Mouse (Mus musculus) embryonic facial prominence, embryonic 11.5 days (tissue): ENCODE data around the gene 1700001C19Rik. TPM values are rescaled to one million over a fixed set of nuclear protein-coding genes. Genes with fewer than 3 reads are reported as not detected.
"Not testable (repeated sequence)": the region's sequence is repeated elsewhere in the genome, so short reads cannot be mapped to it uniquely, and the experiment has no call there.

Experiments
- ATAC-seq: fragments of 200-750 bp; cut with Nextera tagmentation; replicated peaks from 2 replicates; pipeline ENCODE4 v1.8.0; 2017; ENCODE audit warnings: low read depth; ENCODE audit not compliant: insufficient number of reproducible peaks, low FRiP score, low TSS enrichment
- DNase-seq: peaks from one replicate; pipeline ENCODE4 v3.0.0-alpha.2; 2015; ENCODE audit warnings: low spot score
- H3K27ac ChIP-seq: fragments of 300-500 bp; sonication (generic); replicated peaks from 2 replicates; pipeline ENCODE4 v1.5.1; 2014; ENCODE audit warnings: mild to moderate bottlenecking, low read depth, low read length, control low read depth
- H3K27me3 ChIP-seq: fragments of 300-500 bp; sonication (generic); 2 replicates; pipeline ENCODE4 v1.6.1; 2014; ENCODE audit warnings: mild to moderate bottlenecking, low read length, moderate library complexity, mixed read lengths; ENCODE audit not compliant: control insufficient read depth, insufficient read depth
- H3K36me3 ChIP-seq: fragments of 300-500 bp; sonication (generic); replicated peaks from 2 replicates; pipeline ENCODE4 v1.6.1; 2014; ENCODE audit warnings: low read depth, mild to moderate bottlenecking, low read length, moderate library complexity, mixed read lengths; ENCODE audit not compliant: control insufficient read depth, insufficient read depth
- H3K4me1 ChIP-seq: fragments of 300-500 bp; sonication (generic); 2 replicates; pipeline ENCODE4 v1.6.1; 2014; ENCODE audit warnings: low read length, mixed read lengths; ENCODE audit not compliant: control insufficient read depth, insufficient read depth
- H3K4me2 ChIP-seq: fragments of 300-500 bp; sonication (generic); 2 replicates; pipeline ENCODE4 v1.6.1; 2014; ENCODE audit warnings: low read depth, mild to moderate bottlenecking, control low read depth, low read length, moderate library complexity
- H3K4me3 ChIP-seq: fragments of 300-500 bp; sonication (generic); 2 replicates; pipeline ENCODE4 v1.5.1; 2014; ENCODE audit warnings: low read depth, low read length, control low read depth
- H3K9ac ChIP-seq: fragments of 300-500 bp; sonication (generic); replicated peaks from 2 replicates; pipeline ENCODE4 v1.6.1; 2014; ENCODE audit warnings: mild to moderate bottlenecking, control low read depth, low read length
- H3K9me3 ChIP-seq: fragments of 300-500 bp; sonication (generic); replicated peaks from 2 replicates; pipeline ENCODE4 v1.6.1; 2016; ENCODE audit warnings: mild to moderate bottlenecking, low read length, inconsistent platforms, mixed read lengths; ENCODE audit not compliant: control insufficient read depth
- WGBS: fragments of 180-500 bp; shearing (Covaris S2); extraction: QIAGEN DNeasy Blood & Tissue Kit; methylation state at CpG from one replicate; pipeline ENCODE4 v1.1.7; 2014; 5-methylcytosine and 5-hydroxymethylcytosine counted together
- polyA plus RNA-seq: library from polyadenylated mRNA; unstranded; fragments of >200 nt; fragmentation: Nextera tagmentation; extraction: Ambion mirVana; gene quantifications from 2 replicates; pipeline ENCODE4 v1.2.1, GENCODE M21; 2014

Gene 1700001C19Rik
- polyA plus RNA-seq, 1 experiment from 2014 or later, result 0.25 TPM

GRCm38 (mm10) chr17:47420195-47420594, 17.0 kb downstream of the 1700001C19Rik start:
- no peaks in the 10 kb centered on the region for H3K36me3 ChIP-seq
- no peak overlapping the region for H3K4me3 ChIP-seq
- ATAC-seq (no peak), DNase-seq (no peak)
- 78% methylated on average over 2 of the region's 2 CpGs for WGBS
- H3K4me1 ChIP-seq, result no peaks in the 10 kb centered on the region
- H3K27ac ChIP-seq, result no peak overlapping the region
- no peaks in the 10 kb centered on the region for H3K27me3 ChIP-seq
- H3K9ac ChIP-seq, result no peak overlapping the region
- no peak overlapping the region for H3K4me2 ChIP-seq
- no peaks in the 10 kb centered on the region for H3K9me3 ChIP-seq

- not testable (repeated sequence) for H3K4me1 ChIP-seq, H3K27ac ChIP-seq, H3K27me3 ChIP-seq, H3K9me3 ChIP-seq, H3K36me3 ChIP-seq
- peak; percentile 63; the same call in 1 of the 2 replicates for ATAC-seq
- H3K9ac ChIP-seq, result peak overlapping the region; percentile 51
- peak overlapping the region; percentile 27 for H3K4me3 ChIP-seq
- peak; percentile 15 for DNase-seq
- 3% methylated on average over 71 of the region's 74 CpGs for WGBS
- peak overlapping the region; percentile 67 for H3K4me2 ChIP-seq
Measured at GRCm38 (mm10) chr17:47409897-47410861, 27.0 kb downstream of the 1700001C19Rik start.

- peak; percentile 82 for DNase-seq
Measured at GRCm38 (mm10) chr17:47408558-47408898, 28.6 kb downstream of the 1700001C19Rik start.

GRCm38 (mm10) chr17:47407717-47408557, 29.2 kb downstream of the 1700001C19Rik start:
- Histone ChIP-seq H3K4me3 (no peak overlapping the region), H3K9me3 (no peaks in the 10 kb centered on the region), H3K4me2 (no peak overlapping the region), H3K27ac (no peak overlapping the region), H3K27me3 (peaks cover 10% of the 10 kb centered on the region), H3K4me1 (no peaks in the 10 kb centered on the region; the same call in 1 of the 2 replicates), H3K36me3 (no peaks in the 10 kb centered on the region), H3K9ac (no peak overlapping the region)
- ATAC-seq (no peak), DNase-seq (no peak)
- 60% methylated on average over 10 of the region's 10 CpGs for WGBS

More at GRCm38 (mm10) chr17:47408558-47408898, 28.6 kb downstream of the 1700001C19Rik start:
- Histone ChIP-seq H3K27me3 (peaks cover 10% of the 10 kb centered on the region), H3K4me1 (no peaks in the 10 kb centered on the region; the same call in 1 of the 2 replicates), H3K9ac (no peak overlapping the region), H3K4me3 (no peak overlapping the region), H3K4me2 (no peak overlapping the region), H3K27ac (no peak overlapping the region), H3K9me3 (no peaks in the 10 kb centered on the region), H3K36me3 (no peaks in the 10 kb centered on the region)
- ATAC-seq, result no peak
- WGBS, result 21% methylated on average over 8 of the region's 8 CpGs

GRCm38 (mm10) chr17:47400451-47400850, 36.7 kb downstream of the 1700001C19Rik start, which contains the start of gene Guca1a:
Gene Guca1a, minus strand, starts transcription at chr17:47400584.
- Histone ChIP-seq H3K4me2 (no peak within 1 kb of the TSS), H3K9me3 (no peaks in the 10 kb centered on the region), H3K4me3 (no peak within 1 kb of the TSS), H3K27me3 (peaks cover 5% of the 10 kb centered on the region; the same call in 1 of the 2 replicates), H3K36me3 (no peaks in the 10 kb centered on the region), H3K27ac (no peak within 1 kb of the TSS), H3K9ac (no peak within 1 kb of the TSS), H3K4me1 (no peaks in the 10 kb centered on the region)
- ATAC-seq, result no peak
- DNase-seq, result no peak
- 39% methylated on average over 10 of the region's 10 CpGs for WGBS

- WGBS, result 87% methylated on average over 8 of the region's 8 CpGs
- H3K27ac ChIP-seq, result no peak overlapping the region
- H3K27me3 ChIP-seq, result peaks cover 11% of the 10 kb centered on the region
Measured at GRCm38 (mm10) chr17:47399091-47399490, 38.1 kb downstream of the 1700001C19Rik start.

GRCm38 (mm10) chr17:47395376-47395913, 41.7 kb downstream of the 1700001C19Rik start:
- Histone ChIP-seq H3K36me3 (no peaks in the 10 kb centered on the region), H3K27ac (no peak overlapping the region), H3K27me3 (peaks cover 13% of the 10 kb centered on the region), H3K4me1 (no peaks in the 10 kb centered on the region), H3K4me3 (no peak overlapping the region), H3K4me2 (peak overlapping the region; percentile 0), H3K9ac (no peak overlapping the region), H3K9me3 (no peaks in the 10 kb centered on the region)
- peak; percentile 59 for DNase-seq
- ATAC-seq, result no peak; the same call in 1 of the 2 replicates
- WGBS, result 3% methylated on average over 20 of the region's 20 CpGs

More at GRCm38 (mm10) chr17:47399091-47399490, 38.1 kb downstream of the 1700001C19Rik start:
- no peak for DNase-seq
- H3K4me1 ChIP-seq, result no peaks in the 10 kb centered on the region
- H3K9me3 ChIP-seq, result no peaks in the 10 kb centered on the region
- no peak for ATAC-seq
- H3K9ac ChIP-seq, result no peak overlapping the region
- no peak overlapping the region for H3K4me2 ChIP-seq
- no peaks in the 10 kb centered on the region for H3K36me3 ChIP-seq
- no peak overlapping the region for H3K4me3 ChIP-seq
